Mouse (Mus musculus) lung, adult 10 weeks (tissue): ENCODE results near the gene Gpr75. TPM values are rescaled to one million over a fixed set of nuclear protein-coding genes. Genes with fewer than 3 reads are reported as not detected.

ENCODE experiments used
- polyA plus RNA-seq: library from polyadenylated mRNA; stranded (reverse); fragments of 350-450 nt; fragmentation: Illumina TruSeq; extraction: RNeasy Lipid Tissue Mini Kit (QIAGEN cat#74804); gene quantifications from one replicate; pipeline ENCODE4 v1.2.3, GENCODE M21; 2014; ENCODE audit warnings: low read depth, low replicate concordance; ENCODE audit not compliant: insufficient read depth

Gpr75 gene
- polyA plus RNA-seq, result not detected

GRCm38 (mm10) chr11:30885171-30885871 lies at the start of gene Gpr75, which contains the start of gene Asb3:
TSS of gene Gpr75 (plus strand) at chr11:30885358.
TSS of gene Asb3 (plus strand) at chr11:30885416.

Other genes with a start within 250 kb of the Gpr75 start
- 31.8 TPM for gene Acyp2, start 235.8 kb upstream of the Gpr75 start, polyA plus RNA-seq
- gene Psme4, start 113.6 kb upstream of the Gpr75 start, polyA plus RNA-seq, result 14.8 TPM
- gene Asb3, start 58 bp downstream of the Gpr75 start, polyA plus RNA-seq, result 7.2 TPM
- 27.1 TPM for gene Erlec1, start 69.0 kb downstream of the Gpr75 start, polyA plus RNA-seq
- 6.5 TPM for gene Chac2, start 101.0 kb downstream of the Gpr75 start, polyA plus RNA-seq